Mouse (Mus musculus) heart, adult 8-10 months (tissue): Measurements from ENCODE around the gene Smpd3. TPM values are rescaled to one million over a fixed set of nuclear protein-coding genes. Genes with fewer than 3 reads are reported as not detected.

ENCODE experiments used
- DNase-seq: peaks from one replicate; pipeline ENCODE4 v3.0.0; 2022; ENCODE audit warnings: low spot score
- total RNA-seq, 4 experiments: library from RNA; stranded (reverse); gene quantifications; 2 replicates each; pipeline ENCODE4 v1.2.4; 2022

Gene Smpd3
- total RNA-seq: 1 to 10 TPM; 2.5 to 3.2 (median 2.6) TPM

DNA sequence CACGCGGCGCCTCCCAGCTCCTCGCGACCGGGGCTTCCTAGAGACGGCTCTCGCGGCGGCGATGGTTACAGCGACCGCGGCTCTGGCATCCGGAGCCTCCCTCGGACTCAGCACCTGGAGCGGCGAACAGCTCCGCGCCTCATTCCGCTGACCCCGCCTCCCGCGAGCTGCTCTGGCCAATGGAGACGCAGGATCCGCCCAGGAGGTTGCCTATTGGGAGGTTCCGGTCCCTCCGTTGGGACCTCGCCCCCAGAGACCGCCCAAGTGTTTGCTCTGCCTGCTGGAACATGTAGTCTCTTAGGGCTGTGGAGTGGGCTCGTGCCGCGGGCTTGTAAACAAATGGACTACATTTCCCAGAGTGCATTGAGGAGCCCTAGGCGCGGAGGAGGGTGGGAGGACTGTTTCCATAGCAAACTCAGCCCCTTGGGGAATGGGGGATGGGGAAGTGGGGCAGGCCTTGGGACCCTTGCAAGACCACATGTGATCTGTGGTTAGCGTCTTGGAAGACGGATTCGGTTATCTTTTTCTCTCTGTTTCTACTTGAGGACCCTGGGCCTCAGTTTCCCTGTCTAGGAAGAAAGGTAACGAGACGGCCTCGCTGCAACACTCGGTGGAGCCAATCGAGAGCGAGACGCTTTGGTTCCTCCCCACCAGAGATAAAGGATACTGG, at the start of gene Smpd3:
Gene Smpd3 (minus strand): TSS at position 137 of the 670 bp plus-strand sequence.
- peak; percentile 98 for DNase-seq

- no peak for DNase-seq
Observed at GRCm38 (mm10) chr8:106381026-106381425, 43.2 kb upstream of the Smpd3 start.

DNA sequence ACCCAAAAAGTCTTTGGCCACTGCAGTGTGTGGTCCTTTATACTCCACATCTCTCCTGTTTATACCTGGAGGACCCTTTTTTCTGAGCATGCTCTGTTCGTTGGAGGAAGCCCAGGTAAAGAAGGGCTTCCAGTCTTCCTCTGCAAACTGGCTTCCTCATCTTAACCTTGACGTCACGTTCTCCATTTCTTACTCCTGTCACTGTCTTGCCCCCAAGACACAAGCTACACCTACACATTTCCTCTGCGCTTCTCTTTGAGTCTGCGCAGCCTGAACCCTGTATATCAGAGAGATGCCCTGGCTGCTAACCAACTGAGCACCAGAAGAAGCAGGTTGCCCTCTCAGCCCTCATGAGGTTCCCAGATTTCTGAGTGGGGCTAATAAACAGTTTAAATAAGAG, 41.6 kb upstream of the Smpd3 start:
- DNase-seq: no peak

DNA sequence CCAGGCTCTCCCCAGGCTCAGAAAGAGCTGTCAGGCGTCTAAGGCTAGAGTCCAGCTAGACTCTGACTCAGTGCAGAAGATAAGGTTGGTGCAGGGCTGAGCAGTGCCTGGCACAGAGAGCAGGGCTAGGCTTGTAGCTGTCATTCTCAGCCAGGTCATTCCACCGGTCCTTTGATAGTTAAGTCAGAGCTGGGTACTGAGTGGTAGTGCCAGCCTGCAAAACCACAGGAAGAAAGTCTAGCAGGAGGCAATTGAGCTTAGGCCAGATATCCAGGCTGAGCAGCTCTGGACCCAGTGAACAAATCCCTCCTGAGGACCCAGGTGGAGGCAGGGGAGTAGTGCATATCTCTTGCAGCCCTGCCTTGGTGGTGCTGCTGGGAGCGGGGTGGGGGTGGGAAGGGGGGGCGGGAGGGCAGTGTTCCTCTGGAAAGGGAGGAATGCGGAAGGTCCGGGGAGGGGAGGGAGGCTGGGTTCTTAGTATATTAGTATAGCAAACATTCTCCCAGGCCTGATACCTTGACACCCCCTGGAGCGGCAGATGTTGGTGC, 40.8 kb upstream of the Smpd3 start:
- DNase-seq: peak; percentile 56

GRCm38 (mm10) chr8:106376862-106377261, 39.1 kb upstream of the Smpd3 start:
- DNase-seq: no peak

DNA sequence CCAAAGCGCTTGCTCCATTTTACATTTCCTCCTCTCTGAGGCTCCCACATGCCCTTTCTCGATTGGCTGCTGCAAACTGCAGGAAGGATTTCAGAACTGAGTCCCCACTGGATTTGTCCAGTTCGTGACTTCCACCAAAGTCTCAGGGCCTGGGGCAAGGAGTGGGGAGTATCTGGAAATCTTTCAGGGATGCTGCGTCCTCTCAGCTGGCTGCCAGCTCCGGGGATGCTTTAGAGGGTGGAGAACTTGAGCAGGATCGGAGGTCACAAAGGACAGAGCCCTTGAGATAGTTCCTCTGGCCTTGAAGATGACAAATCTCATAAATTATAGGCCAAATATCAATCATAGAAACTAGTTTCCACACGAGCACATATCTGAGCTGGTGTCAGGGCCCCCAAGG, 38.2 kb upstream of the Smpd3 start:
- no peak for DNase-seq

DNA sequence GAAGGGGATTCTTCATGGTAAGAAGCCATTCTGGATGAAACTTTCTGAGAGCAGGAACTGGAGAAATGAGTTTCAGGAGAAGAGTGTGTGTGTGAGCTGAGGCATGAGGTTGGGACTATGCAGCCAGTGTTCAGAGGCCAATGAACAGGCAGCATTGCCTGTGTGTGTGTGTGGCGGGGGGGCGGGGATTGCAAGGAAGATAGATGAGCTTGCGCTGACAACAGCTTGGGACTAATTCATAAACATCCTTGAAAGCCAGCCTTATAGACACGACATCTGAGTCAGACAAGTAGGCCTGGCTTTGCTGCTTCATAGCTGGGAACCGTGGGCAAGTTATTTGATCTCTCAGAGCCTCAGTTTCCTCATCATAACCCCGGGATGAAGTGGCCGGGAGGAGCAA, 31.3 kb upstream of the Smpd3 start:
- no peak for DNase-seq

- DNase-seq: no peak
Observed at GRCm38 (mm10) chr8:106368501-106368900, 30.7 kb upstream of the Smpd3 start.

- DNase-seq: no peak
Observed at GRCm38 (mm10) chr8:106364837-106365236, 27.0 kb upstream of the Smpd3 start.

- DNase-seq: no peak
Observed at GRCm38 (mm10) chr8:106364278-106364677, 26.5 kb upstream of the Smpd3 start.

DNA sequence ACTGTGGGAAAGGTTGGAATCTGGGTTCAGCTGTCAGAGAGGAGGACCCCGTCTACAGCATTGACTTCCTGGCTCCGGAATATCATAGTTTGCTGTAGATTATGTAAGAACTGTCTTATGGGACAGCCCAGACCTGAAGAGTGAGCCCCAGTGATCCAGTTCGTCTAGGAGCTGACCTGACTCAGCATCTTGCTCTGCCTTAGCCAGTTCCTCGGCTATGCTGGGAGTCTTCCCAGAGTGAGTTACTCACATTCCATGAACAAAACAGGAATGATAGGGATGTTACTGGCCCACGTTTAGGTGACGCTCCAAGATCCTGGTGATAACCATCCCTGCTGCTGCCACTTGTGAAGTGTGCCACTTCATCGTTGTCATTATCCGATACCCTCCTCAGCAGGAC, 25.5 kb upstream of the Smpd3 start:
- DNase-seq: no peak

DNA sequence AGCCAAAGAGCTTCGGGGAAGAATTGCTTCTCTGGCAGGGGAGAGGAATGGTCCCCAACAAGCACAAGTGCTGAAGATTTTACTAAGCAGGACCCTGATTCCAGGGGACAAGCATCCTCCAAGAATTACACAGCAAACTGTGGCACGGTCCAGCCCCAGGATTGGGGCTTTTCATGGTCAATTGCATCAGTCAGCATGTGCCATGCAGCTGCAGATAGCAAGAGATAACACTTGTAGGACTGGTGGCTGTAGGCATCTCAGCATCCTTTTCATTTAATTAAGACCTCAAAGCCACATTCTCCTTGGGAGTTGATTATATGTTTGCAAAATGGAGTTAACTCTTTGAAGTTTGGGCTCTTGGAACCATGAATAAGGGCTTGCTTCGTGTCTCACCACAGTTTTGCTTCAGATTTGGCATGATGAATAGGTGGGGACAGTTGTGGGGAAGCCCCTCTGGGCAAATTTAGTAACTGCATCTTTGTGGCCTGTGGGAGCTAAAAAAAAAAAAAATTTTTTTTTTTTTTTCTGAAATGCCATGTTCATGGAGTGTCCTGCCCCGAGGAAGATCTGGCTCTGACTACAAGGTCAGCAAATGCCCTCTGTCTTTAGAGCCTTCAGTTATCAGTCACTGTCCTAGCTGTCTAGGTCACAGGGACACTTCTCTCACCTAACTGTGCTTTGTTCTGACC, 22.0 kb upstream of the Smpd3 start:
- DNase-seq: no peak

DNA sequence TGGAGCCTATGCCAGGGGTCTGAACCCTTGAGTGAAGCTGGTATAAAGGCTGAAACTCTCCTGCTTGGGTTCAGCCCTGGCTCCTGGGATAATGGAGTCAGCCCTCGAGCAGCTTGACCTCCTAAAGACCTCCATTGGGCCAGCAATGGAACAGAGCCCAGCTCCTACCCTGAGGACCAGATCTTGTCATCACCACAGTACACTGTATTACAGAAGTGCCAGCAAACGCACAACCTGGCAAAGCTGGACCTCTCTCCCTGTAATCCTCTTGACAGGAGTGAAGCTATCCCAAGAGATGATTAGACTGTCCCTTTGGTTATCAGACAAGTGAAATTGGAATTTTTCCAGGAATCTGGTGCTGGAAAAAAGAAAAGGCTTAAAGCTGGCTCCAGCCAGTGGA, 13.3 kb upstream of the Smpd3 start:
- DNase-seq: peak; percentile 21

DNA sequence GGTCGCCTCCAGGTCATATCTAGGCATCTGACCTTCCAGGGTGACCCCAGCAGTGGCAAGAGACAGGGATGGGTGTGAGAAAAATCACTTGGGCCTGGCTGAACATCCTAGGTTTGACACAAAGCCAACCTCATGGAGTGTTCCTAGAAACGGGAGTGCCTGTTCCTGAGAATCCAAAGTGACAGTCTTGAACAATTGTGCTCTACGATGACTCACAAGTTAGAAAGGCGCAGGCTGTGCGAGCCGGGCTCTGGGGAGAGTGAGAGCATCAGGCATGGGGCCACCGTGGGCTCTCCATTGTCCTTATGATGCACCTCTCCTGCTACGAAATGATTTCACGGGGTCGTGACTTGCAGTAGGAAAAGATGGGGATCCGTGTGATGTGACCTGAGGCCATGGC, 11.6 kb upstream of the Smpd3 start:
- DNase-seq: no peak

DNA sequence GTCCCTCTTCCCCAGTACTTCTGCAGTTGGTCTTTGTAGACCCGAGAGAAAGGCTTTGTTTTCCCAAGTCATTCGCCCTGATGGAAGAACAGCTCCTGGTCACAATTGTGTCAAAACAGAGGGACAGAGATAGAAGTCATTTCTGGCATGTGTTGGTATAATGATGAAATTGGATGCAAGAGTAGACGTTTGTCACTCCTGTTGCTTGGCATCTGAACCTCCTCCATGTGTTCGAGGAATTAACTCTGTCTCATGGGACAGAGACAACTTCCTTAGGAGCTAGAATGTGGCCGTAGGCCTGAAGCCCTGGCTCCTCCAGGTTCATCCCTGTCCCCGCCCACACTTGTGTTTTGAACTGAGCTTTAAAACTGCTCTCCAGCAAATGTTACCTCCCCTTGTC, 8.3 kb upstream of the Smpd3 start:
- no peak for DNase-seq

DNA sequence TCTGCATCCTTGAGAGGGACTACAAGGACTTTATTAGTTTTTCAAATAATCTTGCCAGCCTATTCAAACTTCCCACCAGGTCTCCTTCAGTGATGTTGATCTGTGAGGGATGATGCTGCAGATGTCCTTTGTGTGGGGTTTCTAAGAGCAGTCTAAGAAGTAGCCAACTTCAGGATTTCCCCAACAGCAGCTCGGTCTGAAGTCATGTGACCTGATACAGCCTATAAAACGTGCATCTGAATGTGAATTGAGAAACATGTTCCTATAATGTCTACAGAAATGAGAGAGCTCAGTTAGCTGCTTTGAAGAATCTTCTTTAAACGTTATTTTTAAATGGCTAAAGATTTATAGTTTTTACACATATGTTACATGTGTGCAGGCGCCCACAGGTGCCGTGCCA, 5.7 kb upstream of the Smpd3 start:
- DNase-seq: no peak

DNA sequence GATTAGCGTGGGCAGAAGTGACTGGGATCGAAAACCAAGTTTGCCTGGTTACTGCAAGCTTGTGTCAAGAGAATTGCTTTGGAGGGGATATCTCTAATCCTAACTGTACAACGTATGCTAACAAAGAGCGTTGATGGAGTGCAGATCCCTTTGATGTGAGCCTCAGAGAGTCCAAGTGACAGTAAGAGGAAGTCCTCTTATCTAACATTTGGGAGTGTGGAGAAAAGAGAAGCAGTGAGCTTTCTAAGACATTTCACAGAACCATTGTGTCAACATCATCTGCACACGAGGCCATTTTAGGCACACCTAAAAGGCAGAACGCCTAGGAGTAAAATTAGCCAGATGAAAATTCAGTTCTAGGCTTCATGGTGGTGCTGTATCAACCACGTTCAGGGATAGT, 5.0 kb upstream of the Smpd3 start:
- DNase-seq: no peak

DNA sequence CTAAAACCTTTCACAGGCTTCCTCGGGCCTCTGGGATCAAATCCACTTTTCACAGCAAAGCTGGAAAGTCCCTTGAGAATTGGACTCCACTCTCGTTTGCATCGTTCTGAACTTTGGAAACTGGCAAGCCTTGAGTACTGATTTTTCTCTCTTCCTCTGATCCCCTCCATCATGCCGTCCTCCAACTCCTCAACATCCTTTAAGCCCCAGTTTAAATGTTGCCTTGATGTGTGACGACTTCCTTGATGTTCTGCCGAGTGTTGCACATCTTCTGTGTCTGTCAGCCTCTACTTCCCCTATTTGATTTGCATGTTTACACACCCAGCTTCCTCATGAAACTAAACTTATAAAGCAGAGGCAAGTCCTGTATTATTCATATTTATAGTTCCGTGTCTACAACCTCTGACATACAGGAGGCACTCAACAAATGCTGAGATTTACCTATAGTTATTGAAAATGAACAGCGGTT, 987 bp upstream of the Smpd3 start:
- DNase-seq: peak; percentile 21

GRCm38 (mm10) chr8:106336561-106336960, 1.2 kb downstream of the Smpd3 start:
- DNase-seq: no peak

DNA sequence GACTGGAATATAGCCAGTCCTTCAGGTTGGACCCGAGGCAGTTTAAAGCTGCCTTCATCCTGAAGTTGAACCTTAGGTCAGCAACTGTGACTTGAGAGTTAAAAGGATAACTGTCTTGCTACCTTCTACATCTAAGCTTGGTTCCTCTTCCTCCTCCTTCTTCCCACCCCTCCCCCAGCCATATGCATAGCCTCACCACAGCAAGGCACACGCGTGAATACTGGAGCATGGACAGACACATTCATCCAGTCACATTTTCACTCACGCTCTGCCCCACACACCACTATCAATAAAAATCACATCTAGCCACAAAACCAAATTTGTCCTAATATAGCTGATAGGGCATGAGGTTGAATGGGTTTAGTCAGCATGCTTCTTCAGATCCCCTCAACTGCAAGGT, 1.8 kb downstream of the Smpd3 start:
- DNase-seq: no peak

GRCm38 (mm10) chr8:106335196-106335595, 2.6 kb downstream of the Smpd3 start:
- DNase-seq: peak; percentile 16

DNA sequence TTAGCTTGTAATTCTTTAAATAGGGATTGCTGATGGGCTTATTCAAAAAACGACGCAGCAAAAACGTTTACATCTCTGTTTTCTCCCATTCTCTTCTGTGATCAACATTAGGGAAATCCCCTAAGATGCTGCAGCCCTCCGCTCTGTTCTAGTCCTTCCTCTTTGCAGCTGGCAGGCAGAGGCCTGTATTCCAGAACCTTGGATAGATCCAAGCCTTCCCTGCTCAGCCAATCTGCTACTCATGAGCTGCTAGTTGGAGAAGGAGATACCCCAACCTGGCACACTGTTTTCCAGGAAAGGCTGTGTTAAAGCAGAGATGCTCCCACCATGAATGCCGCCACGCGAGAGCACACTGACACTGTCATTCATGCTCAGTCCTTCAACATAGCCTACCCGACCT, 4.4 kb downstream of the Smpd3 start:
- no peak for DNase-seq

DNA sequence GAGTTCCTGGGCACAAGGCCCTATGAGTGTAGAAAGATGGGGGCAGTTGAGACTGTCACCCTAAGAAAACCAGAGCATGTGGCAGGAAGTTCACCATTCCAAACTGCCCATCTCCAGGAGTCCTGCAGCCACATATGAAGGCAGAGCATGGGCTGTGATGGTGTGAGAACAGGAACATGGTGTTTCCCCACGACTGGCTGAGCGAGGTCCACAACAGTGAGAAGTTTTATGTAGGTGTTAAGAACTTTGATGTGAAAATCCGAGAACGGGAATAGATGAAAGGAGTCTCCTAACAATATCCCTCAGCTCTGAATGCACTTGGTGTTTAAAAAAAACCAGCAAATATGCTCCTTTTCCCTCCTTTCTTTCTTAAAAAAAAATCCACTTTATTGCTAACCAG, 5.3 kb downstream of the Smpd3 start:
- DNase-seq: no peak
